Mouse (Mus musculus): ENCODE data around the gene Tor2a.

DNA sequence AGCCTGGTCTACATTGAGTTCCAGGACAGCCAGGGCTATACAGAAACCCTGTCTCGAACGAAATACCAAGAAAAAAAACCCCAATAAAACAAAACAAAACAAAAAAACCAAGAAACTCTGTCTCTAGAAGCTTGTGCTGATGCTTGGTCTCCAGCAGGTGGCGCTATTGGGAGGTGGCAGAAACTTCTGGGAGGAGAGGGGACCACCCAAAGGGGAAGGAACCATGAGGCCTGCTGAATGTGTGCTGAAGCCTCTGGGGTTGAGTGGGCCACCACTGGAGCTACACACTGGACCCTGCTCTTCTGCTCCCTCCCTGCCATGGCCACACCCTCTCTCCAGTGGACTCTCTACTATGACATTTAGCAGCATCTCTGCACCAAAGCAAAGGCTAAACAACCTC, 48.4 kb upstream of the Tor2a start:
- peak; percentile 67 for TF ChIP-seq CTCF (conservative IDR thresholded peaks at IDR 0.05; ENCODE audit: insufficient read depth, insufficient read length, low read depth, low read length)
- no peak for TF ChIP-seq POLR2A (IDR thresholded peaks at IDR 0.05; ENCODE audit: low read depth, low read length)
